Mouse (Mus musculus) cerebellum, adult 8-10 months (tissue): ENCODE results near the gene Cmtm3.

Experiments used
- DNase-seq: peaks from one replicate; pipeline ENCODE4 v3.0.0; 2022

Gene Cmtm3

DNA sequence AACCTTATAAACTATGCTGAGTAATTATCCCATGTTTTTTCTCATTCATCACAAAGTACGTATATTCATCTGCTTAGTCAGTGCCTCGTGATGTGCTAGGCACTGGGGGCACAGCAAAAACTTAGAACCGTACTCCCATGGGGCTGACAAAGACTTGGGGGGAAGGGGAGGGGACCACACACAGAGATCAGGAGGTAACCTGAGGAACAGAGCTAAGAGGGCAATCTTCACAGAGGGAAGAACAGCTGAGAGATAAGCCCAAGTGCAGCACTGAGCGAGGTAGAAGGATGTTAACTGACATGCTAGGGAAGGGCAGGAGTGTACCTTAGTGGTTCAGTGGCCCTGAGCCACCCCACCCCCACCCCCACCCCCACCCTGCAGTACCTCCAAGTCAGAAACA, 47.5 kb downstream of the Cmtm3 start:
- no peak for DNase-seq

GRCm38 (mm10) chr8:104387501-104387900, 48.3 kb downstream of the Cmtm3 start:
- DNase-seq, result no peak

DNA sequence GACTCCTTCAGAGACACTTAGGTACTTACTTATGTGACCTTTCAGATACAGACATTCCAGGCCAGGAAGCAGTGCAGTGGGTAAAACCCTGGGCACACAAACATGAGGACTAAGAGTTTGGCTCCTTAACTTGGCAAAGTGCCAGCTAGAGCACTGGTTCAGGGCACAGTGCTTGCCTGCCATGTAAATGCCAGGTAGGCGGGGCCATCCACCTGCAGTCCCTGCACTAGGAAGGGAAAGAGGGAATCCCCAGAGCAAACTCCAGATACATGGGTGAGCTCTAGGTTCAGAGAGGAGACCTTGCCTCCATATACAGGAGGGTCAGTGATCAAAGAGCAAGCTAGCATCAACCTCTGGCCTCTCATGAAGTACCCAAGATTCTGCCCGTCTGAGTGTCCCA, 48.8 kb downstream of the Cmtm3 start:
- no peak for DNase-seq

DNA sequence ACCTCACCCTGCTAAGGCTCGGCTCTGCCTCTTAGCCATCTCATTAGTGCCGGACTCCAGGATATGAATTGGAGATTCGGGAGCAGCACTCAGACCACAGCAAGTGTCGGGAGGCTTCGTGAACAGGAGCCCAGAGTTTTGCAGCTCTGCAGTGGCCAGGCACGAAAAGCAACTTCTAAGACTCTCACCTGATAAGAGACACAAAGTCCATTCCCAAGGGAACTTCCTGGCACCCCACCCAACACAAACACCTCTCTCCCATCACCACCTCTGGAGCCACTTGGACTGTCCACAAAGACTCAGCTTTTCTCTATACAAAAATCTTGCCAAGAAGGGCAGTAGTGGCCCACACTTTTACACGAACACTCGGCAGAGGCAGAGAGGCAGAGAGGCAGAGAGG, 51.0 kb downstream of the Cmtm3 start:
- no peak for DNase-seq

DNA sequence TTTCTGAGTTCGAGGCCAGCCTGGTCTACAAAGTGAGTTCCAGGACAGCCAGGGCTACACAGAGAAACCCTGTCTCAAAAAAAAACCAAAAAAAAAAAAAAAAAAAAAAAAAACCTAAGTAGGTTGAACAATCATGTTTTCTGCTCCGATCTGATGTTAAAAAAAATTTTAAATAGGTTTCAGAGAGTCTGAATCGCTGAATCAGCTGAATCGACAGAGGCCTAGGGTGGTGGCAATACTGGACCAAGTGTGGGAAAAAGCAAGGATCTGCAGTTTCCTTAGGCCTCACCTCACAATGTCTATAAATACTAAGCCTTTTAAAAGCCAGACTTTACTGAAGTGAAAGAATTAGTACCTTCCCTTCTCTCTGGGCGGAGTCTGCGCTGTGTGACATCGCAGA, 53.9 kb downstream of the Cmtm3 start:
- DNase-seq, result no peak

- DNase-seq, result no peak
Measured at GRCm38 (mm10) chr8:104393767-104394166, 54.6 kb downstream of the Cmtm3 start.

DNA sequence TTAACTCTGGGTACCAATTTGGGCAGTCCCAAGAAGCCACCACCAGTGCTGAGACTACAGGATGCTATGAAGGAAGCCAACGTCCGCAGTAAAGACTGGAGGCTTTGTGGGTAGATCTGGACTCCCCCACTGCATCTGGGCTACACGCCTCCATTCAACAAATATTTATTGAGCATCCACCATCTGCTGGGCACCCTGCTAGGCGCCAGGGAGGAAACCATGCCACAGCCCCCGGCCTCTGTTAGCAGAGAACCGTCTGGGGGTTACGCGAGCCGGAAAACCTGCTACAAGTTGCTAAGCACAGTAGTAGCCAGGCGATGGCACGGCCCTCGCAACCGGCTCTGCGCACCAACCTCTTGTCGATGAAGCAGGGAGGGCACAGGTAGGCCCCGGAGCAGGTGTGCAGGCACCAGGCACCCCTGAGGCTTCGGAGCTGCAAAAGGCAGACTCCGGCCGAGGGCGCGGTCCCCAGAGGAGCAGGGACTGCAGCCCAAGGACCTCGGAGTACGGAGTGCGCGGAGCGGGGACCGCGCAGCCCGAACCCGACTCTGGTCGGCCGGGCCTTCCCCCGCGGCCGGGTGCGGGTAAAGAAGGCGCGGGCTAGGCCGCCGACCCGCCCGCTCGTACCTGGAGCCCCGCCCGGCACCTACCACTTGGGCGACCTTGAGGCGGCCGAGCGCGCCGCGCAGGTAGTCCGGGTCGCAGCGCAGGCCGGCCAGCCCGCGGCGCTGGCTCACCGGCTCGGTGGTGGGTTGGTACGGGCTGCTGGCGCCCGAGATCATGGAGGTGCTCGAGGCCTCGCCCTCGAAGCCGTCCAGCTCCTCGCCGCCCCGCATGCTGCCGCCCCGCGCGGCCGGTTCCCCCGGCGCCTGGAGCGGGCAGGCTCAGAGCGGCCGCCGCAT, 55.8 kb downstream of the Cmtm3 start:
- DNase-seq, result peak; percentile 48

DNA sequence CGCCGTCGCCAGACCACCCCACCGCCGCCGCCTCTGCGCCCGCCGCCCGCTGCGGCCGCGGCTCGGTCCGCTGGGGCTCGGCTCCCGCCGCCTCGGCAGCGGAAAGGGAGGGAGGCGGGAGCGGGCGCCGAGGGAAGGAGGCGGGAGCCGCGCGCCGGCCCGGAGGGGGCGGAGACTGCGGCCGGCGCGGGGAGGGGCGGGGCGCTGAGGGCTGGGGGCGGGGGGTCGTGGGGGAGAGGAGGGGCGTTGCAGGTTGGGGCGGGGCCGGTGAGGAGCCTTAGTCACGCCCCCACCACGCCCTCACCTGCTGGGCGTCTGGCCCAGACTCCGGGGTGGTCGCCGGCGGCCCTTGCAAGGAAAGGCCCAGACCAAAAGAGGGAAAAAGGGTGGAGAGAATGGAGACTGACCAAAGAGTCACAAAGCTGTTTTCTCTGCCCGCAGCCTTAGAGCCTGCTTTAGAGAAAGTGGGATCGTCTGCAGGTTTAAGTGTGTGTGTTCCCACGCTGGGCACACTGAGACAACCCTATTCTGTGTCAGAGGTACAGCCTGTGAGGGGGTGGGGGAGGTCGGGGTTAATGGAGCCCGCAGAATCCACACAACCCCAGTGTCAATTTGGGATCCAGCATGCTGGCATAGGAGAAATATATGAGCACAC, 56.6 kb downstream of the Cmtm3 start, which contains the start of gene Cmtm4:
TSS of gene Cmtm4 (minus strand) at position 105 of the 655 bp plus-strand sequence.
- peak; percentile 59 for DNase-seq
